Mouse (Mus musculus) spleen, adult 2 months (tissue): ENCODE data around the gene Itgb1.

Experiments used
- CTCF ChIP-seq: fragments of 200-500 bp; IDR thresholded peaks from 2 replicates; pipeline ENCODE4 v1.5.1; 2011; ENCODE audit warnings: mild to moderate bottlenecking, inconsistent platforms; ENCODE audit not compliant: insufficient read depth, insufficient read length, insufficient replicate concordance; ENCODE audit errors: extremely low read depth
- POLR2A ChIP-seq: fragments of 200-500 bp; IDR thresholded peaks from 2 replicates; pipeline ENCODE4 v1.6.1; 2011; ENCODE audit warnings: low read depth, low read length, inconsistent platforms

- TF ChIP-seq POLR2A (no peak), CTCF (no peak)
Observed at GRCm38 (mm10) chr8:128646456-128646855, 39.0 kb upstream of the Itgb1 start.
